Mouse (Mus musculus): ENCODE measurements around the gene Ell. TPM values are rescaled to one million over a fixed set of nuclear protein-coding genes. Genes with fewer than 3 reads are reported as not detected.

Ell gene
- polyA plus RNA-seq, 1 experiment from 2014 or later, result 17.1 TPM

GRCm38 (mm10) chr8:70552836-70553235 lies 13.6 kb downstream of the Ell start:
- ATAC-seq (ENCODE audit: low FRiP score, low TSS enrichment) (no peak), DNase-seq (no peak)
- H3K27me3 ChIP-seq (ENCODE audit: control insufficient read depth, insufficient read depth, low read length), result no peaks in the 10 kb centered on the region
- 0 out of 2 replicates have a peak, but pooled peaks cover 2% of the 10 kb centered on the region for H3K4me1 ChIP-seq (ENCODE audit: control insufficient read depth, insufficient read depth, low read length)
- H3K4me2 ChIP-seq (ENCODE audit: low read length), result no peak overlapping the region
- WGBS, result 65% methylated on average over 1 of the region's 1 CpGs
- no peak overlapping the region for H3K9ac ChIP-seq (replicated peaks; ENCODE audit: low read length)
- no peaks in the 10 kb centered on the region for H3K9me3 ChIP-seq (ENCODE audit: control insufficient read depth, low read length)
- no peak overlapping the region for H3K27ac ChIP-seq (replicated peaks; ENCODE audit: low read depth, low read length)
- H3K4me3 ChIP-seq (replicated peaks; ENCODE audit: low read depth, low read length), result no peak overlapping the region
- peaks cover 4% of the 10 kb centered on the region; the same call in 1 of the 2 replicates for H3K36me3 ChIP-seq (ENCODE audit: control insufficient read depth, insufficient read depth, low read length)

GRCm38 (mm10) chr8:70553740-70554139 lies 14.5 kb downstream of the Ell start:
- H3K4me1 ChIP-seq (ENCODE audit: control insufficient read depth, insufficient read depth, low read length), result 0 out of 2 replicates have a peak, but pooled peaks cover 2% of the 10 kb centered on the region
- H3K4me3 ChIP-seq (replicated peaks; ENCODE audit: low read depth, low read length), result no peak overlapping the region
- no peaks in the 10 kb centered on the region for H3K9me3 ChIP-seq (ENCODE audit: control insufficient read depth, low read length)
- peaks cover 4% of the 10 kb centered on the region; the same call in 1 of the 2 replicates for H3K36me3 ChIP-seq (ENCODE audit: control insufficient read depth, insufficient read depth, low read length)
- no peak overlapping the region for H3K4me2 ChIP-seq (ENCODE audit: low read length)
- DNase-seq (peak; percentile 58), ATAC-seq (ENCODE audit: low FRiP score, low TSS enrichment) (no peak)
- no peak overlapping the region for H3K27ac ChIP-seq (replicated peaks; ENCODE audit: low read depth, low read length)
- H3K27me3 ChIP-seq (ENCODE audit: control insufficient read depth, insufficient read depth, low read length), result no peaks in the 10 kb centered on the region
- H3K9ac ChIP-seq (replicated peaks; ENCODE audit: low read length), result no peak overlapping the region

GRCm38 (mm10) chr8:70555079-70555747 lies 16.0 kb downstream of the Ell start:
- no peak overlapping the region for H3K9ac ChIP-seq (replicated peaks; ENCODE audit: low read length)
- H3K27ac ChIP-seq (replicated peaks; ENCODE audit: low read depth, low read length), result no peak overlapping the region
- no peak overlapping the region for H3K4me3 ChIP-seq (replicated peaks; ENCODE audit: low read depth, low read length)
- peaks cover 6% of the 10 kb centered on the region; the same call in 1 of the 2 replicates for H3K36me3 ChIP-seq (ENCODE audit: control insufficient read depth, insufficient read depth, low read length)
- 0 out of 2 replicates have a peak, but pooled peaks cover 2% of the 10 kb centered on the region for H3K4me1 ChIP-seq (ENCODE audit: control insufficient read depth, insufficient read depth, low read length)
- H3K9me3 ChIP-seq (ENCODE audit: control insufficient read depth, low read length), result no peaks in the 10 kb centered on the region
- no peaks in the 10 kb centered on the region for H3K27me3 ChIP-seq (ENCODE audit: control insufficient read depth, insufficient read depth, low read length)
- 96% methylated on average over 4 of the region's 4 CpGs for WGBS
- ATAC-seq (ENCODE audit: low FRiP score, low TSS enrichment), result no peak
- no peak overlapping the region for H3K4me2 ChIP-seq (ENCODE audit: low read length)
- no peak for DNase-seq

GRCm38 (mm10) chr8:70558334-70558733 lies 19.1 kb downstream of the Ell start:
- Histone ChIP-seq H3K9me3 (ENCODE audit: control insufficient read depth, low read length) (no peaks in the 10 kb centered on the region), H3K4me1 (ENCODE audit: control insufficient read depth, insufficient read depth, low read length) (no peaks in the 10 kb centered on the region), H3K9ac (replicated peaks; ENCODE audit: low read length) (no peak overlapping the region), H3K27me3 (ENCODE audit: control insufficient read depth, insufficient read depth, low read length) (no peaks in the 10 kb centered on the region), H3K4me3 (replicated peaks; ENCODE audit: low read depth, low read length) (no peak overlapping the region), H3K27ac (replicated peaks; ENCODE audit: low read depth, low read length) (no peak overlapping the region), H3K4me2 (ENCODE audit: low read length) (no peak overlapping the region), H3K36me3 (ENCODE audit: control insufficient read depth, insufficient read depth, low read length) (peaks cover 6% of the 10 kb centered on the region; the same call in 1 of the 2 replicates)
- DNase-seq (no peak), ATAC-seq (ENCODE audit: low FRiP score, low TSS enrichment) (no peak)
- 87% methylated on average over 4 of the region's 4 CpGs for WGBS

- Histone ChIP-seq H3K27me3 (ENCODE audit: control insufficient read depth, insufficient read depth, low read length) (no peaks in the 10 kb centered on the region), H3K36me3 (ENCODE audit: control insufficient read depth, insufficient read depth, low read length) (peaks cover 6% of the 10 kb centered on the region; the same call in 1 of the 2 replicates), H3K4me3 (replicated peaks; ENCODE audit: low read depth, low read length) (no peak overlapping the region), H3K9me3 (ENCODE audit: control insufficient read depth, low read length) (no peaks in the 10 kb centered on the region), H3K9ac (replicated peaks; ENCODE audit: low read length) (no peak overlapping the region), H3K4me1 (ENCODE audit: control insufficient read depth, insufficient read depth, low read length) (no peaks in the 10 kb centered on the region), H3K4me2 (ENCODE audit: low read length) (no peak overlapping the region), H3K27ac (replicated peaks; ENCODE audit: low read depth, low read length) (no peak overlapping the region)
- ATAC-seq (ENCODE audit: low FRiP score, low TSS enrichment) (no peak), DNase-seq (no peak)
- 82% methylated on average over 3 of the region's 3 CpGs for WGBS
These were observed 19.7 kb downstream of the Ell start for GRCm38 (mm10) chr8:70558983-70559382.

- H3K4me3 ChIP-seq (replicated peaks; ENCODE audit: low read depth, low read length), result no peak overlapping the region
- H3K9me3 ChIP-seq (ENCODE audit: control insufficient read depth, low read length), result no peaks in the 10 kb centered on the region
- peaks cover 6% of the 10 kb centered on the region; the same call in 1 of the 2 replicates for H3K36me3 ChIP-seq (ENCODE audit: control insufficient read depth, insufficient read depth, low read length)
- WGBS, result 93% methylated on average over 2 of the region's 2 CpGs
- ATAC-seq (ENCODE audit: low FRiP score, low TSS enrichment) (no peak), DNase-seq (no peak)
- H3K4me1 ChIP-seq (ENCODE audit: control insufficient read depth, insufficient read depth, low read length), result no peaks in the 10 kb centered on the region
- no peak overlapping the region for H3K27ac ChIP-seq (replicated peaks; ENCODE audit: low read depth, low read length)
- H3K27me3 ChIP-seq (ENCODE audit: control insufficient read depth, insufficient read depth, low read length), result no peaks in the 10 kb centered on the region
- H3K9ac ChIP-seq (replicated peaks; ENCODE audit: low read length), result no peak overlapping the region
- H3K4me2 ChIP-seq (ENCODE audit: low read length), result no peak overlapping the region
These were observed 20.8 kb downstream of the Ell start for GRCm38 (mm10) chr8:70560096-70560495.

GRCm38 (mm10) chr8:70560564-70560963 lies 21.3 kb downstream of the Ell start:
- DNase-seq (no peak), ATAC-seq (ENCODE audit: low FRiP score, low TSS enrichment) (no peak)
- Histone ChIP-seq H3K36me3 (ENCODE audit: control insufficient read depth, insufficient read depth, low read length) (peaks cover 6% of the 10 kb centered on the region; the same call in 1 of the 2 replicates), H3K27ac (replicated peaks; ENCODE audit: low read depth, low read length) (no peak overlapping the region), H3K9me3 (ENCODE audit: control insufficient read depth, low read length) (no peaks in the 10 kb centered on the region), H3K9ac (replicated peaks; ENCODE audit: low read length) (no peak overlapping the region), H3K27me3 (ENCODE audit: control insufficient read depth, insufficient read depth, low read length) (no peaks in the 10 kb centered on the region), H3K4me3 (replicated peaks; ENCODE audit: low read depth, low read length) (no peak overlapping the region), H3K4me2 (ENCODE audit: low read length) (no peak overlapping the region), H3K4me1 (ENCODE audit: control insufficient read depth, insufficient read depth, low read length) (no peaks in the 10 kb centered on the region)
- WGBS, result 65% methylated on average over 3 of the region's 3 CpGs

GRCm38 (mm10) chr8:70561357-70561756 lies 22.1 kb downstream of the Ell start:
- no peak for ATAC-seq (ENCODE audit: low FRiP score, low TSS enrichment)
- Histone ChIP-seq H3K4me3 (replicated peaks; ENCODE audit: low read depth, low read length) (no peak overlapping the region), H3K27me3 (ENCODE audit: control insufficient read depth, insufficient read depth, low read length) (no peaks in the 10 kb centered on the region), H3K27ac (replicated peaks; ENCODE audit: low read depth, low read length) (no peak overlapping the region), H3K36me3 (ENCODE audit: control insufficient read depth, insufficient read depth, low read length) (peaks cover 6% of the 10 kb centered on the region; the same call in 1 of the 2 replicates), H3K9me3 (ENCODE audit: control insufficient read depth, low read length) (no peaks in the 10 kb centered on the region), H3K9ac (replicated peaks; ENCODE audit: low read length) (no peak overlapping the region), H3K4me2 (ENCODE audit: low read length) (no peak overlapping the region), H3K4me1 (ENCODE audit: control insufficient read depth, insufficient read depth, low read length) (no peaks in the 10 kb centered on the region)
- DNase-seq, result no peak
- WGBS, result 75% methylated on average over 4 of the region's 4 CpGs

All from midbrain, embryonic 14.5 days (tissue).